ENCODE assay signal across 7 mouse cellular contexts in genomic region chr9:49980344-49981207, GRCm38 (mm10).
DNase-seq lines count a peak whose midpoint lies in the region; ATAC-seq and TF ChIP-seq lines count a peak whose summit lies in the region.

No protein-coding gene starts in this region.

- peak; percentile 70 for ATAC-seq in limb, embryonic 15.5 days (ENCODE audit: insufficient number of reproducible peaks, low FRiP score, low TSS enrichment, low read depth)
- no peak for ATAC-seq in erythroblast, adult 5-6 weeks (replicated peaks; ENCODE audit: low FRiP score, poor library complexity, severe bottlenecking)

- H3K4me2 ChIP-seq in limb, embryonic 15.5 days = no peak overlapping the region

- no peak overlapping the region for H3K4me3 ChIP-seq in ES-Bruce4 (ENCODE audit: low read depth, low read length)
- H3K4me3 ChIP-seq in heart, embryonic 10.5 days = no peak overlapping the region
- no peak overlapping the region for H3K4me3 ChIP-seq in limb, embryonic 15.5 days

- 56% methylated on average over 7 of the region's 7 CpGs for WGBS in heart, embryonic 10.5 days
- 21% methylated on average over 7 of the region's 7 CpGs for WGBS in limb, embryonic 15.5 days

- TF ChIP-seq CTCF in ES-Bruce4 (IDR thresholded peaks at IDR 0.05; ENCODE audit: low read depth, low read length) = no peak

- DNase-seq in 3134 (ENCODE audit: extremely low read depth, insufficient read length, low spot score) = peak; percentile 14
- DNase-seq in embryo, embryonic 11 days = peak; percentile 51
- DNase-seq in heart, embryonic 10.5 days (ENCODE audit: low spot score) = peak; percentile 89
- peak; percentile 66 to 79 for DNase-seq in kidney, postnatal 25 days

- no peak for TF ChIP-seq POLR2A in ES-Bruce4 (IDR thresholded peaks at IDR 0.05; ENCODE audit: insufficient read depth, low read length)

- H3K9ac ChIP-seq in ES-Bruce4 (ENCODE audit: low read depth, poor library complexity, severe bottlenecking) = no peak overlapping the region
- no peak overlapping the region for H3K9ac ChIP-seq in limb, embryonic 15.5 days

- TF ChIP-seq EP300 in ES-Bruce4 (IDR thresholded peaks at IDR 0.05; ENCODE audit: insufficient read depth, low read depth, low read length) = peak; percentile 65; the same call in 1 of the 2 replicates

- no peak overlapping the region for H3K27ac ChIP-seq in ES-Bruce4 (ENCODE audit: insufficient read depth, low read length)
- no peak overlapping the region for H3K27ac ChIP-seq in heart, embryonic 10.5 days
- peak overlapping the region; percentile 61 for H3K27ac ChIP-seq in limb, embryonic 15.5 days

- H3K4me1 ChIP-seq in ES-Bruce4 (ENCODE audit: control insufficient read depth, insufficient read depth, low read length) = peaks cover 2% of the 10 kb centered on the region
- H3K4me1 ChIP-seq in heart, embryonic 10.5 days = peaks cover 18% of the 10 kb centered on the region
- peaks cover 35% of the 10 kb centered on the region for H3K4me1 ChIP-seq in limb, embryonic 15.5 days

- no peaks in the 10 kb centered on the region for H3K9me3 ChIP-seq in ES-Bruce4 (replicated peaks; ENCODE audit: control insufficient read depth, insufficient read depth, low read length, poor library complexity, severe bottlenecking)
- H3K9me3 ChIP-seq in heart, embryonic 10.5 days = no peaks in the 10 kb centered on the region
- H3K9me3 ChIP-seq in limb, embryonic 15.5 days = no peaks in the 10 kb centered on the region

- H3K27me3 ChIP-seq in ES-Bruce4 (ENCODE audit: control insufficient read depth, insufficient read depth, low read length, poor library complexity, severe bottlenecking) = no peaks in the 10 kb centered on the region
- H3K27me3 ChIP-seq in heart, embryonic 10.5 days (ENCODE audit: insufficient read depth, poor library complexity, severe bottlenecking) = no peaks in the 10 kb centered on the region
- no peaks in the 10 kb centered on the region for H3K27me3 ChIP-seq in limb, embryonic 15.5 days

- no peaks in the 10 kb centered on the region for H3K36me3 ChIP-seq in ES-Bruce4 (ENCODE audit: control insufficient read depth, insufficient read depth, low read length, poor library complexity, severe bottlenecking)
- H3K36me3 ChIP-seq in heart, embryonic 10.5 days = no peaks in the 10 kb centered on the region
- H3K36me3 ChIP-seq in limb, embryonic 15.5 days = no peaks in the 10 kb centered on the region

Comparison
In these comparisons a context has a peak if more than half of its experiments do, and no peak if none do; other contexts are left out.
1. DNase-seq: peak in every context shown above with its lines; median percentile 89 in heart, embryonic 10.5 days; 72 in kidney, postnatal 25 days; 51 in embryo, embryonic 11 days; 14 in 3134.